Mouse (Mus musculus): ENCODE measurements around the gene Dnajc5. TPM values are rescaled to one million over a fixed set of nuclear protein-coding genes. Genes with fewer than 3 reads are reported as not detected.

Dnajc5 gene
- polyA plus RNA-seq, 1 experiment from 2014 or later = 82.0 TPM

GRCm38 (mm10) chr2:181597378-181598061, 77.2 kb downstream of the Dnajc5 start:
- no peaks in the 10 kb centered on the region for H3K36me3 ChIP-seq (ENCODE audit: control insufficient read depth, insufficient read depth, low read length)
- peaks cover 5% of the 10 kb centered on the region; the same call in 1 of the 2 replicates for H3K27me3 ChIP-seq (ENCODE audit: control insufficient read depth, insufficient read depth, low read depth, low read length)
- H3K4me1 ChIP-seq (replicated peaks; ENCODE audit: control insufficient read depth, insufficient read depth, low read length) = peaks cover 25% of the 10 kb centered on the region
- H3K9ac ChIP-seq (ENCODE audit: low read length) = peak overlapping the region; percentile 18; the same call in 1 of the 2 replicates
- H3K27ac ChIP-seq (ENCODE audit: low read length) = no peak overlapping the region
- H3K4me2 ChIP-seq (ENCODE audit: low read depth, low read length) = no peak overlapping the region
- H3K9me3 ChIP-seq (ENCODE audit: control insufficient read depth, low read length) = no peaks in the 10 kb centered on the region
- no peak for ATAC-seq (ENCODE audit: low read depth)
- H3K4me3 ChIP-seq (ENCODE audit: low read length) = no peak overlapping the region
- 67% methylated on average over 7 of the region's 7 CpGs for WGBS

GRCm38 (mm10) chr2:181598454-181599351, 78.4 kb downstream of the Dnajc5 start, which contains the start of gene Samd10:
Gene Samd10 (minus strand): TSS chr2:181599212.
- Histone ChIP-seq H3K36me3 (ENCODE audit: control insufficient read depth, insufficient read depth, low read length) (no peaks in the 10 kb centered on the region), H3K9me3 (ENCODE audit: control insufficient read depth, low read length) (no peaks in the 10 kb centered on the region), H3K4me3 (ENCODE audit: low read length) (peak within 1 kb of the TSS; percentile 63), H3K4me1 (replicated peaks; ENCODE audit: control insufficient read depth, insufficient read depth, low read length) (peaks cover 25% of the 10 kb centered on the region), H3K27me3 (ENCODE audit: control insufficient read depth, insufficient read depth, low read depth, low read length) (peaks cover 5% of the 10 kb centered on the region; the same call in 1 of the 2 replicates), H3K9ac (ENCODE audit: low read length) (peak within 1 kb of the TSS; percentile 81), H3K27ac (ENCODE audit: low read length) (peak within 1 kb of the TSS; percentile 90), H3K4me2 (ENCODE audit: low read depth, low read length) (peak within 1 kb of the TSS; percentile 78)
- peak; percentile 42 for ATAC-seq (ENCODE audit: low read depth)
- 3% methylated on average over 64 of the region's 71 CpGs for WGBS

GRCm38 (mm10) chr2:181600226-181600758, 80.0 kb downstream of the Dnajc5 start:
- Histone ChIP-seq H3K9me3 (ENCODE audit: control insufficient read depth, low read length) (no peaks in the 10 kb centered on the region), H3K27me3 (ENCODE audit: control insufficient read depth, insufficient read depth, low read depth, low read length) (peaks cover 5% of the 10 kb centered on the region; the same call in 1 of the 2 replicates), H3K4me2 (ENCODE audit: low read depth, low read length) (peak overlapping the region; percentile 65), H3K4me3 (ENCODE audit: low read length) (peak overlapping the region; percentile 98), H3K4me1 (replicated peaks; ENCODE audit: control insufficient read depth, insufficient read depth, low read length) (peaks cover 24% of the 10 kb centered on the region), H3K36me3 (ENCODE audit: control insufficient read depth, insufficient read depth, low read length) (no peaks in the 10 kb centered on the region), H3K27ac (ENCODE audit: low read length) (peak overlapping the region; percentile 81), H3K9ac (ENCODE audit: low read length) (peak overlapping the region; percentile 94)
- WGBS = 65% methylated on average over 6 of the region's 6 CpGs
- ATAC-seq (ENCODE audit: low read depth) = no peak

GRCm38 (mm10) chr2:181600828-181601750, 80.8 kb downstream of the Dnajc5 start:
- peaks cover 5% of the 10 kb centered on the region; the same call in 1 of the 2 replicates for H3K27me3 ChIP-seq (ENCODE audit: control insufficient read depth, insufficient read depth, low read depth, low read length)
- peak overlapping the region; percentile 81 for H3K27ac ChIP-seq (ENCODE audit: low read length)
- H3K9me3 ChIP-seq (ENCODE audit: control insufficient read depth, low read length) = no peaks in the 10 kb centered on the region
- peaks cover 24% of the 10 kb centered on the region for H3K4me1 ChIP-seq (replicated peaks; ENCODE audit: control insufficient read depth, insufficient read depth, low read length)
- H3K36me3 ChIP-seq (ENCODE audit: control insufficient read depth, insufficient read depth, low read length) = no peaks in the 10 kb centered on the region
- WGBS = 2% methylated on average over 57 of the region's 57 CpGs
- H3K4me3 ChIP-seq (ENCODE audit: low read length) = peak overlapping the region; percentile 98
- peak overlapping the region; percentile 65 for H3K4me2 ChIP-seq (ENCODE audit: low read depth, low read length)
- ATAC-seq (ENCODE audit: low read depth) = peak; percentile 94
- H3K9ac ChIP-seq (ENCODE audit: low read length) = peak overlapping the region; percentile 94

GRCm38 (mm10) chr2:181601751-181602145, 81.5 kb downstream of the Dnajc5 start:
- Histone ChIP-seq H3K27ac (ENCODE audit: low read length) (no peak overlapping the region; the same call in 1 of the 2 replicates), H3K4me3 (ENCODE audit: low read length) (peak overlapping the region; percentile 98), H3K36me3 (ENCODE audit: control insufficient read depth, insufficient read depth, low read length) (no peaks in the 10 kb centered on the region), H3K9ac (ENCODE audit: low read length) (peak overlapping the region; percentile 94), H3K27me3 (ENCODE audit: control insufficient read depth, insufficient read depth, low read depth, low read length) (peaks cover 5% of the 10 kb centered on the region; the same call in 1 of the 2 replicates), H3K4me1 (replicated peaks; ENCODE audit: control insufficient read depth, insufficient read depth, low read length) (peaks cover 24% of the 10 kb centered on the region), H3K9me3 (ENCODE audit: control insufficient read depth, low read length) (no peaks in the 10 kb centered on the region), H3K4me2 (ENCODE audit: low read depth, low read length) (peak overlapping the region; percentile 65)
- WGBS = 21% methylated on average over 10 of the region's 10 CpGs
- no peak for ATAC-seq (ENCODE audit: low read depth)

- Histone ChIP-seq H3K4me3 (ENCODE audit: low read length) (peak overlapping the region; percentile 98), H3K4me2 (ENCODE audit: low read depth, low read length) (peak overlapping the region; percentile 65; the same call in 1 of the 2 replicates), H3K27me3 (ENCODE audit: control insufficient read depth, insufficient read depth, low read depth, low read length) (peaks cover 5% of the 10 kb centered on the region; the same call in 1 of the 2 replicates), H3K4me1 (replicated peaks; ENCODE audit: control insufficient read depth, insufficient read depth, low read length) (peaks cover 24% of the 10 kb centered on the region), H3K9ac (ENCODE audit: low read length) (no peak overlapping the region), H3K36me3 (ENCODE audit: control insufficient read depth, insufficient read depth, low read length) (no peaks in the 10 kb centered on the region), H3K27ac (ENCODE audit: low read length) (no peak overlapping the region), H3K9me3 (ENCODE audit: control insufficient read depth, low read length) (no peaks in the 10 kb centered on the region)
- 57% methylated on average over 4 of the region's 4 CpGs for WGBS
- no peak for ATAC-seq (ENCODE audit: low read depth)
These were observed 82.1 kb downstream of the Dnajc5 start for GRCm38 (mm10) chr2:181602367-181602766.

Small RNA genes within 50 kb of the gene (microRNA-seq; reads per million reads assigned to microRNA genes)
- not detected for gene Mir7006

Other genes with a start within 250 kb of the Dnajc5 start
- 14.3 and 15.9 TPM in 2 replicates for gene Gmeb2, start 232.4 kb upstream of the Dnajc5 start, polyA plus RNA-seq (2015; fragmentation: Nextera tagmentation; extraction: Ambion mirVana)
- gene Stmn3, start 206.0 kb upstream of the Dnajc5 start, polyA plus RNA-seq (2015; fragmentation: Nextera tagmentation; extraction: Ambion mirVana) = 4.8 and 9.3 TPM in 2 replicates
- 47.2 and 47.8 TPM in 2 replicates for gene Rtel1, start 200.7 kb upstream of the Dnajc5 start, polyA plus RNA-seq (2015; fragmentation: Nextera tagmentation; extraction: Ambion mirVana)
- 39.2 and 39.4 TPM in 2 replicates for gene Zgpat, start 155.6 kb upstream of the Dnajc5 start, polyA plus RNA-seq (2015; fragmentation: Nextera tagmentation; extraction: Ambion mirVana)
- 60.8 and 62.0 TPM in 2 replicates for gene Arfrp1, start 155.1 kb upstream of the Dnajc5 start, polyA plus RNA-seq (2015; fragmentation: Nextera tagmentation; extraction: Ambion mirVana)
- 20.7 and 24.0 TPM in 2 replicates for gene Lime1, start 140.4 kb upstream of the Dnajc5 start, polyA plus RNA-seq (2015; fragmentation: Nextera tagmentation; extraction: Ambion mirVana)
- 15.2 and 15.4 TPM in 2 replicates for gene Zbtb46, start 61.1 kb upstream of the Dnajc5 start, polyA plus RNA-seq (2015; fragmentation: Nextera tagmentation; extraction: Ambion mirVana)
- 0.14 and 0.35 TPM in 2 replicates for gene Abhd16b, start 27.3 kb upstream of the Dnajc5 start, polyA plus RNA-seq (2015; fragmentation: Nextera tagmentation; extraction: Ambion mirVana)
- gene Tpd52l2, start 23.3 kb upstream of the Dnajc5 start, polyA plus RNA-seq (2015; fragmentation: Nextera tagmentation; extraction: Ambion mirVana) = 167 and 169 TPM in 2 replicates
- 49.1 and 54.6 TPM in 2 replicates for gene Uckl1, start 64.4 kb downstream of the Dnajc5 start, polyA plus RNA-seq (2015; fragmentation: Nextera tagmentation; extraction: Ambion mirVana)
- gene Prpf6, start 71.4 kb downstream of the Dnajc5 start, polyA plus RNA-seq (2015; fragmentation: Nextera tagmentation; extraction: Ambion mirVana) = 59.1 and 59.3 TPM in 2 replicates
- 34.9 and 37.2 TPM in 2 replicates for gene Zfp512b, start 72.3 kb downstream of the Dnajc5 start, polyA plus RNA-seq (2015; fragmentation: Nextera tagmentation; extraction: Ambion mirVana)
- 30.1 and 31.0 TPM in 2 replicates for gene Samd10, start 78.7 kb downstream of the Dnajc5 start, polyA plus RNA-seq (2015; fragmentation: Nextera tagmentation; extraction: Ambion mirVana)
- 0.21 and 0.49 TPM in 2 replicates for gene Gm29797, start 136.5 kb downstream of the Dnajc5 start, polyA plus RNA-seq (2015; fragmentation: Nextera tagmentation; extraction: Ambion mirVana)
- gene Sox18, start 151.2 kb downstream of the Dnajc5 start, polyA plus RNA-seq (2015; fragmentation: Nextera tagmentation; extraction: Ambion mirVana) = 84.1 and 84.8 TPM in 2 replicates
- gene Tcea2, start 159.8 kb downstream of the Dnajc5 start, polyA plus RNA-seq (2015; fragmentation: Nextera tagmentation; extraction: Ambion mirVana) = 19.3 and 19.7 TPM in 2 replicates
- 59.8 and 63.4 TPM in 2 replicates for gene Rgs19, start 173.5 kb downstream of the Dnajc5 start, polyA plus RNA-seq (2015; fragmentation: Nextera tagmentation; extraction: Ambion mirVana)
- not detected in 2 replicates for gene Lkaaear1, start 178.0 kb downstream of the Dnajc5 start, polyA plus RNA-seq (2015; fragmentation: Nextera tagmentation; extraction: Ambion mirVana)
- gene Oprl1, start 194.5 kb downstream of the Dnajc5 start, polyA plus RNA-seq (2015; fragmentation: Nextera tagmentation; extraction: Ambion mirVana) = 0.43 and 0.72 TPM in 2 replicates
- 0.06 and 0.10 TPM in 2 replicates for gene Myt1, start 242.8 kb downstream of the Dnajc5 start, polyA plus RNA-seq (2015; fragmentation: Nextera tagmentation; extraction: Ambion mirVana)

Data from lung, embryonic 16.5 days (tissue).